Mouse (Mus musculus) B cell, adult (primary cell): Measurements from ENCODE around the gene Tmem191c. TPM values are rescaled to one million over a fixed set of nuclear protein-coding genes. Genes with fewer than 3 reads are reported as not detected.

Experiments used
- total RNA-seq: library from RNA; stranded (reverse); gene quantifications from 4 replicates; pipeline ENCODE4 v1.2.4, GENCODE M21; 2023; ENCODE audit not compliant: inconsistent age

Gene Tmem191c
- total RNA-seq, result 8.1 to 13.8 TPM (median 11.9 TPM) in 4 replicates

DNA sequence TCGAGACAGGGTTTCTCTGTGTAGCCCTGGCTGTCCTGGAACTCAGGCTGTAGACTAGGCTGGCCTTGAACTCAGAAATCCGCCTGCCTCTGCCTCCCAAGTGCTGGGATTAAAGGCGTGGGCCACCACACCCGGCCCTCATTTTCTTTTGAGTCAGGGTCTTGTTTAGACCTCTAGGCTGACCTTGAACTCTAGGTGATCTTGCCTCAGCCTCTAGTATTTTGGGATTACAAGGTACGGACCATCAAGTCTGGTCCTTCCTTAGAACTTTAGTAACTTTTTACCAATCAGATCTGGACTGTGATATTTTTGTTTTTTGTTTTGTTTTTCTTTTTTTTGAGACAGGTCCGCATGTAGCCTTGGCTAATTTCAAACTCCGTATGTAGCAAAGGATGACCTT is at the start of gene Tmem191c:
Gene Tmem191c (plus strand): TSS at position 357 of the 400 bp plus-strand sequence.

GRCm38 (mm10) chr16:17232794-17233701 is 42.8 kb upstream of the Tmem191c start, which contains the start of gene Hic2:
Hic2 (plus strand) TSS chr16:17233572.

DNA sequence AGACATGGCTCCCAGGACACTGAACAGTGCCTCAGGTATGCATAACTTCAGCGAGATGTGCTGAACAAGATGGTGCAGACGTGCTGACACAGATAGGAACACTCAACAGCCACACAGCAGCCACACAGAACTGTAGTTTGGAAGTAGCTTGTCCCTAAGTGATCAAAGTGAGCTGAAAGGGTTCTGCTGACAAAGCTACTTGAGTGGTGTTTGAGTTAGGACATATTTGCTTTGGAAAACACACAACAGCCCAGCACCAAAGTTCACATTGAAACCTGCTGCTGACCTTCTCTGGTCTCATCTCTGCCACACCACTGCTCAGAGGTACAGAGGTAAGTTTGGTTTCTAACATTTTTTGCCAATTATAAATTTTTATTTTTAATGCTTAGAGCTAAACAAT is 55.2 kb downstream of the Tmem191c start, which contains the start of gene Serpind1:
Gene Serpind1 (plus strand): TSS at position 256 of the 400 bp plus-strand sequence.

Other genes starting within 250 kb of the Tmem191c start
- 0.74 to 3.2 TPM (median 0.79 TPM) in 4 replicates for gene Ypel1, start 206.4 kb upstream of the Tmem191c start, total RNA-seq
- gene Ppil2, start 164.8 kb upstream of the Tmem191c start, total RNA-seq, result 103 to 114 TPM (median 113 TPM) in 4 replicates
- 10.3 to 17.8 TPM (median 12.8 TPM) in 4 replicates for gene 2610318N02Rik, start 150.9 kb upstream of the Tmem191c start, total RNA-seq
- gene Sdf2l1, start 143.7 kb upstream of the Tmem191c start, total RNA-seq, result 25.8 to 37.4 TPM (median 28.3 TPM) in 4 replicates
- gene Ydjc, start 131.5 kb upstream of the Tmem191c start, total RNA-seq, result 1.9 to 3.8 TPM (median 2.9 TPM) in 4 replicates
- gene Ccdc116, start 128.8 kb upstream of the Tmem191c start, total RNA-seq, result 1.7 to 3.1 TPM (median 2.2 TPM) in 4 replicates
- gene Ube2l3, start 73.4 kb upstream of the Tmem191c start, total RNA-seq, result 96.3 to 124 TPM (median 113 TPM) in 4 replicates
- gene Rimbp3, start 67.5 kb upstream of the Tmem191c start, total RNA-seq, result 0.10 to 0.22 TPM (median 0.15 TPM) in 4 replicates
- gene Hic2, start 42.5 kb upstream of the Tmem191c start, total RNA-seq, result 3.5 to 3.8 TPM (median 3.5 TPM) in 4 replicates
- gene Serpind1, start 55.3 kb downstream of the Tmem191c start, total RNA-seq, result not detected in 4 replicates
- gene Snap29, start 129.9 kb downstream of the Tmem191c start, total RNA-seq, result 64.1 to 68.6 TPM (median 65.6 TPM) in 4 replicates
- gene Pi4ka, start 130.2 kb downstream of the Tmem191c start, total RNA-seq, result 137 to 142 TPM (median 141 TPM) in 4 replicates
- gene Crkl, start 175.9 kb downstream of the Tmem191c start, total RNA-seq, result 46.9 to 54.3 TPM (median 51.0 TPM) in 4 replicates
- gene Aifm3, start 213.5 kb downstream of the Tmem191c start, total RNA-seq, result not detected in 4 replicates
- gene Lztr1, start 232.6 kb downstream of the Tmem191c start, total RNA-seq, result 50.6 to 71.7 TPM (median 61.7 TPM) in 4 replicates